Mouse (Mus musculus): ENCODE data around the gene Smarca5. TPM values are rescaled to one million over a fixed set of nuclear protein-coding genes. Genes with fewer than 3 reads are reported as not detected.
"Not testable (repeated sequence)": the region's sequence is repeated elsewhere in the genome, so short reads cannot be mapped to it uniquely, and the experiment has no call there.

The Smarca5 gene
- polyA plus RNA-seq (2011; ENCODE audit: insufficient read length, low read depth, missing spikeins), result 94.9 and 110 TPM in 2 replicates

DNA sequence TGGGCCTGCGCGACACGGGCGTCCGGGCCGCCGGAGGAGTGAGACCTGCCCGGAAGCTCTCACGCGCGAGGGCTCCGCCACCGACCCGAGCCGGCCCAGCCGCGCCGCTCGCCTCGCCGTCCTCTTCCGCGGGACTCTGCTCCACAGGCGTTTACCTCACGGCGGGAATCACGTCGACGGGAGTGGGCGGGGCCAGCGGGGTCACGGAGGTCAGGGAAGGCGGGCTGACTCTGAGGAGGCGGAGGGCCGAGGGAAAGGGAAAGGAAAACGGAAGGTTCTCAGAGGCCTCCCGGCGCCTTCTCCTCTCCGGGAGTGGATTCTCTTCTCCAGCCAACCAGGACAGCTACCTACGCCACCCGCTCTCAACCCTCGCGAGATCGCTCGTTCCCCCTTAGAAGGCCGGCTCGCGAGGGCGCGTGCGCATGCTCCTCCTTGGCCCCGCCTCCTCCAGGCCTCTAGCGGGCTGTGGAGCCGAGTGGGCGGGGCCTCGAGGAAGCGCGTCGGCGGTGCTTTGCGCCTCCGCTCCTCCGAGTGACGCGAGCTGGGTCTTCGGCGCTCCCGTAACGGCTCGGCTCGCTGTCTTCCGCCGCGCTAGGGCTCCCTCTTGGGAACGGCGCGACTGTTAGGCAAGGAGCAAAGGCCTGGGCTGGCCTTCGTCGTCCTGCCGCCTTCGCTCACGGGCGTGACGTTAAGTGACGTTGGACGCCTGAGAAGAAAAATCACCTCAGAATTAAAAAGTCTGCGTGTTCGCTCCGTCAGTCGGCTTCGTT, at the start of gene Smarca5:
TSS of gene Smarca5 (minus strand) at position 343 of the 770 bp plus-strand sequence.
- not testable (repeated sequence) for H3K4me1 ChIP-seq (ENCODE audit: control insufficient read depth, insufficient read depth, low read length)
- Histone ChIP-seq H3K4me3 (ENCODE audit: insufficient read depth, low read length) (peak within 1 kb of the TSS; percentile 96), H3K27ac (ENCODE audit: insufficient read depth, low read length) (peak within 1 kb of the TSS; percentile 97)
- peak; percentile 82 for TF ChIP-seq POLR2A (IDR thresholded peaks at IDR 0.05; ENCODE audit: low read depth, low read length)

- H3K27ac ChIP-seq (ENCODE audit: insufficient read depth, low read length), result no peak overlapping the region
- TF ChIP-seq CTCF (IDR thresholded peaks at IDR 0.05; ENCODE audit: borderline replicate concordance, insufficient read depth, low read length), result no peak
- TF ChIP-seq POLR2A (IDR thresholded peaks at IDR 0.05; ENCODE audit: low read depth, low read length), result no peak
- H3K4me3 ChIP-seq (ENCODE audit: insufficient read depth, low read length), result no peak overlapping the region
- H3K4me1 ChIP-seq (ENCODE audit: control insufficient read depth, insufficient read depth, low read length), result no peaks in the 10 kb centered on the region
Measured at GRCm38 (mm10) chr8:80784559-80784958, 45.3 kb upstream of the Smarca5 start.

DNA sequence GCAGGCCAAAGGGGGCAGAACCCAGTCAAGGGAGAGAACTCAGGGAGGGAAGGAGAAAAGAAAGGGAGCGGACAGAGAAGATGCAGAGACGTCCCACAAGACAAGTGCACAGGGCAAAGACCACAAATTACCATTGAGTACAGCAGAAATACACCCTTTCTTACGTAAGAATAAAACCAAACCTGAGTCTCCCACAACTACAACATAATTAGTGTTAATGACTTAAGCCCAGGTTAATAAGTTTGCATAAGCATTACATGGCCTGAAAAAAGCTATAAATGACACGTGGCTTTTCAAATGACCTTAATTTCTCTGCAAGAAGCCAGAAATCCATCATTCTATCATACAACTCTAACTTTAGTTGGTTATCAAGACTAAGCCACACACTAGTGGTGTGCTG, 44.0 kb upstream of the Smarca5 start:
- H3K4me1 ChIP-seq (ENCODE audit: control insufficient read depth, insufficient read depth, low read length), result no peaks in the 10 kb centered on the region
- TF ChIP-seq CTCF (IDR thresholded peaks at IDR 0.05; ENCODE audit: borderline replicate concordance, insufficient read depth, low read length) (no peak), POLR2A (IDR thresholded peaks at IDR 0.05; ENCODE audit: low read depth, low read length) (no peak)

GRCm38 (mm10) chr8:80781338-80781737, 42.0 kb upstream of the Smarca5 start:
- no peak for TF ChIP-seq POLR2A (IDR thresholded peaks at IDR 0.05; ENCODE audit: low read depth, low read length)
- TF ChIP-seq CTCF (IDR thresholded peaks at IDR 0.05; ENCODE audit: borderline replicate concordance, insufficient read depth, low read length), result no peak
- H3K4me3 ChIP-seq (ENCODE audit: insufficient read depth, low read length), result no peak overlapping the region
- no peak overlapping the region for H3K27ac ChIP-seq (ENCODE audit: insufficient read depth, low read length)
- no peaks in the 10 kb centered on the region for H3K4me1 ChIP-seq (ENCODE audit: control insufficient read depth, insufficient read depth, low read length)

More for the DNA sequence above, 44.0 kb upstream of the Smarca5 start:
- Histone ChIP-seq H3K27ac (ENCODE audit: insufficient read depth, low read length) (no peak overlapping the region), H3K4me3 (ENCODE audit: insufficient read depth, low read length) (no peak overlapping the region)

DNA sequence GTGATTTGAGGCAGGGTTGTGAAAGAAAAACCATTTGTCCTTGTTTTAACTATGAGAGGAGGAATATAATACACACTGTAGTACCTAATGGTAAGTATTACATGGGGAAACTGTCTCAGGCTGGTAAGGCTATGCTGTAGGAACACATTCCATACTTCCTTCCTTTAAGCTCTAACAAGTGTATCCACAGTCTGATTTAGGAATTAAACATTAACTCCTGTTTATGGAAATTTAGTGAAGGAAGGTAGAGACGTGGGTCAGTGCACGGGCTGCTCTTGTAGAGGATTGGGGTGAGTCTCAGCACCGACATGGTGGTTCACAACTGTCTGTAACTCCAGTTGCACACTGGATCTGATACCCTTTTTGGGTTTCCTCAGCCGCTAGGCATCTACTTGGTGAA, 41.0 kb upstream of the Smarca5 start:
- Histone ChIP-seq H3K27ac (ENCODE audit: insufficient read depth, low read length) (no peak overlapping the region), H3K4me3 (ENCODE audit: insufficient read depth, low read length) (no peak overlapping the region), H3K4me1 (ENCODE audit: control insufficient read depth, insufficient read depth, low read length) (no peaks in the 10 kb centered on the region)
- TF ChIP-seq CTCF (IDR thresholded peaks at IDR 0.05; ENCODE audit: borderline replicate concordance, insufficient read depth, low read length) (no peak), POLR2A (IDR thresholded peaks at IDR 0.05; ENCODE audit: low read depth, low read length) (no peak)

GRCm38 (mm10) chr8:80776436-80776835, 37.1 kb upstream of the Smarca5 start:
- no peak overlapping the region for H3K4me3 ChIP-seq (ENCODE audit: insufficient read depth, low read length)
- no peak overlapping the region for H3K27ac ChIP-seq (ENCODE audit: insufficient read depth, low read length)
- TF ChIP-seq CTCF (IDR thresholded peaks at IDR 0.05; ENCODE audit: borderline replicate concordance, insufficient read depth, low read length), result no peak
- no peak for TF ChIP-seq POLR2A (IDR thresholded peaks at IDR 0.05; ENCODE audit: low read depth, low read length)
- no peaks in the 10 kb centered on the region for H3K4me1 ChIP-seq (ENCODE audit: control insufficient read depth, insufficient read depth, low read length)

DNA sequence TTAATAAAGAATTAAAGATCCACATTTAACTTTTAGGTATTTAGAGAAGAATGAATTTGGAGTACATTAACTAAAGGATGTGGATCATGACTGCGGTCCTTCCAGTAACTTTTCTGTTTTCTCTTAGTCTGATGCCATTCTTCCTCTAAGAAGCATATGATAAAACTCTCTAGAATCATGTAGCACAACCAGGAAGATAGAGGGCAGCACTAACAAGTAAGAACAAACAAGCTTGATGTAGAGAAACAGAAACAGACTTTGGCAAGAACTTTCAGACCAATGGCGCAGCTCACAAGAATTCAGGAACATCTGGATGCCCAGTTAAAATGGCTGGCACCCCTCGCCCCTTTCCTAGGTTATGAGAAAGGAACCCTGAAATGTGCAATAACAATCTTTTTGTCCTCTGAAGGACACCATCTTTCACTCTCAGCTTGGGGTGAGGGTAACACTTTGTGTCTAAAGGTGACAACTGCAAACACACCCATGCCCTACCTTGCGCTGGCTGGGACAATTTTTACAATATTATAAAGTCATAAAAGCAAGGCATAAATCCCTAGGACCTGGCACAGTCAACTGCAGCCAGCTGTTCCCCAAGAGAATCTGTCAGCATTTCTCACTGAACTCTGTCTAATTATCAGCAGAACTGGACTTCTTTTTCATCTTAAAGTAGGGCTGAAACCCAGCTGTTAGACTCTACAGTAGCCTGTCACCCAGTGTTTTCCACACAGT, 33.6 kb upstream of the Smarca5 start:
- H3K4me3 ChIP-seq (ENCODE audit: insufficient read depth, low read length), result no peak overlapping the region
- no peak overlapping the region for H3K27ac ChIP-seq (ENCODE audit: insufficient read depth, low read length)
- TF ChIP-seq POLR2A (IDR thresholded peaks at IDR 0.05; ENCODE audit: low read depth, low read length) (no peak), CTCF (IDR thresholded peaks at IDR 0.05; ENCODE audit: borderline replicate concordance, insufficient read depth, low read length) (no peak)
- H3K4me1 ChIP-seq (ENCODE audit: control insufficient read depth, insufficient read depth, low read length), result no peaks in the 10 kb centered on the region

- no peak for TF ChIP-seq POLR2A (IDR thresholded peaks at IDR 0.05; ENCODE audit: low read depth, low read length)
- no peak for TF ChIP-seq CTCF (IDR thresholded peaks at IDR 0.05; ENCODE audit: borderline replicate concordance, insufficient read depth, low read length)
- no peaks in the 10 kb centered on the region for H3K4me1 ChIP-seq (ENCODE audit: control insufficient read depth, insufficient read depth, low read length)
Measured at GRCm38 (mm10) chr8:80768451-80768850, 29.2 kb upstream of the Smarca5 start.

DNA sequence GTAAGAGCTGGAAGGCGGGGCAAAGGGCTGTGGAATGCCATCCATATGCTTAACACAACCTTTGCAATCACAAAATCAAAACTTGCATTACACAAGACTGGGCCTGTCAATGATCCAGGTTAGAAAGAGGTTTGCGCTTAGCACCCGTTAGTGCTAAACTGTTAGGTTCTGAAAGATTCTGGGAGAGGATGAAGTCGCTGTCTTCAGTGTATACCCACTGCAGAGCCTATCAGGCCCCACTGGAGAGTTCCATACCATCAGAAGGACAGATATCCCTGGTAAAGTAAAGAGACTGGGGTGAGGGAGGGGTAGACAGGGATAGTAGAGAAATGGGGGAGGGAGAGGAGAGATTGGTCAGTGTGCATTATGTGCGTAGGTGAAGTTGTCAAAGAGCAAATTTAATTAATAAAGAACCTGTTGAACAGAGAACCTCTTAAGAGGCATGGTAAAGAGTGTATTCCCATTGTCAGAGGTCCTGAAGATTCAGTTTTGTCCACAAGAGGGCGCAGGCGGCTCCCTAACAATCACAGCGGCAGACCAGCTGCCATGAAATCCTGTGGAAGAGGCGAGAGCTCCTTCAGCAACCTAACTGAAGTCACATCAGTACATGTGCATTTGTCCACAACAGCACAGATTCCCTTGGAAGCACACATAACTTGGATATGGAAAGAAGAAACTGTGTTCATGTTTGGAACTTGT, 13.9 kb upstream of the Smarca5 start:
- H3K4me3 ChIP-seq (ENCODE audit: insufficient read depth, low read length), result no peak overlapping the region
- TF ChIP-seq CTCF (IDR thresholded peaks at IDR 0.05; ENCODE audit: borderline replicate concordance, insufficient read depth, low read length) (peak; percentile 63; the same call in 1 of the 2 replicates), POLR2A (IDR thresholded peaks at IDR 0.05; ENCODE audit: low read depth, low read length) (no peak)
- H3K27ac ChIP-seq (ENCODE audit: insufficient read depth, low read length), result no peak overlapping the region
- H3K4me1 ChIP-seq (ENCODE audit: control insufficient read depth, insufficient read depth, low read length), result no peaks in the 10 kb centered on the region

More at GRCm38 (mm10) chr8:80768451-80768850, 29.2 kb upstream of the Smarca5 start:
- Histone ChIP-seq H3K27ac (ENCODE audit: insufficient read depth, low read length) (no peak overlapping the region), H3K4me3 (ENCODE audit: insufficient read depth, low read length) (no peak overlapping the region)

Measured in embryonic fibroblast, embryonic 13.5 days (primary cell).